Mouse (Mus musculus): ENCODE measurements around the gene Gm9903.
A peak's percentile ranks its signal among the peaks of the same experiment; 100 is the strongest.

Gene Gm9903

GRCm38 (mm10) chr5:33651017-33651416, 21.3 kb downstream of the Gm9903 start:
- DNase-seq, result no peak

GRCm38 (mm10) chr5:33651541-33651920, 21.8 kb downstream of the Gm9903 start:
- DNase-seq, result no peak

DNA sequence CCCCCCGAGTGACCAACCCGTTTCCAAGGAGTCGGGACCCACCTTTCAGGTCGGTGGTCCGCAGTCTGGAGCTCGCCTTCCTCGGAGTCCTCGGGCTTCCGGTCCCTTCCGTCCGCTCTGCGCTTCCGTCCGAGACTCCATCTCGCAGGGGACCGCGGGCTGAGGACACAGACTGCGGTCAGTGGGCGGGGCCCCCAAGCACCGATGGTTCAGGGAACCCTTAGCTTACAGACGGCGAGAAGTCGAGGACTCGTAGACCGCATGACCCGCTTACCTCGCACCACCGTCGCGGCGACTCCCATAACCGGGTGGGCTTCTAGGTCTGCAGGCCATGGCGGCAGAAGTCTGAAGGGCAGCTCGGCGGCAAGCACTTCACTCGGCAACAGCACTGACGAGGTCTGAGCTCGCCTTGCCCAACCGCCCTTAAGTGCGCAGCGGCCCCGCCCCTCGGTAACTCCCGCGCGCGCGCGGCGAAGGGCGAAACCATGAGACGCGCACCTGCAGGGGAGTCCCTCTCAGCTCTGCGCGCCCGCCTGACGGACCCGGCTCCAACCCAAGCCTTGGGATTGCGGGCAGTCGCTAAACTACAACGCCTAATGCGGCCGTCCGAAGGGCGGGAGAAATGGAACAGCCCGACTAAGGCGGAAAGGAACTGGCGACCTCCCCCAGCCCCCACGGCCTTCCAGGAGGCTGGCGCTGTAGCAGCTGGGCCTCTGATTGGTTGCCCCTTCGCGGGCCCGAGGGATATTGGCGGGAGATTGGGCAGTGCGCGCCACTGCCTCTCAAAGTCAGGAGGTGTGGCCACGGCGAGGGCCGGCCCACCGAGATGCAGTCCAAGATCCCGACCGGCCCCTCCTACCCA, 22.4 kb downstream of the Gm9903 start, which contains the start of gene Slbp:
Slbp (minus strand) TSS at position 654 of the 862 bp plus-strand sequence.
- DNase-seq, result peak; percentile 95

GRCm38 (mm10) chr5:33652783-33653173, 23.1 kb downstream of the Gm9903 start:
- DNase-seq, result no peak

- DNase-seq, result no peak
Measured at GRCm38 (mm10) chr5:33654424-33654823, 24.7 kb downstream of the Gm9903 start.

GRCm38 (mm10) chr5:33655251-33655840, 25.6 kb downstream of the Gm9903 start:
- DNase-seq, result no peak

DNA sequence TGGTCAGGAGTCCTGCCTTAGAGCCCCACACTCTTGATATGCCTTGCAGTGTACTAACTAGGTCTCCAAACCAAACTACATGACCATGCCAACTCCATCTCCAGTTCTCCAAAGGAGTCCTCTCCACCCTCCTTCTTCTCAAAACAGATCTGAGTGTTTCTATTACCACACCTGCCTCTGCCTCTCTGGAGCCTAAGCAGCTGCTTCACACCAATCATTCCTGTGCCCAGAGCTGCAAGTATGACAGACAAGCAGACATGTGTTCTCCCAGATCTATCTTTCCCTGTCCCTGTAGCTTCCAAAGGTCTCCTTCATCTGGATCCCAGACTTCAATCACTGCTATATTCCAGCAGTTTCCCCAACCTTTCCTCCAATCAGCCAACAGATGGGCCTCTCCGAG, 27.0 kb downstream of the Gm9903 start:
- no peak for DNase-seq

GRCm38 (mm10) chr5:33657251-33657786, 27.6 kb downstream of the Gm9903 start:
- no peak for DNase-seq

DNA sequence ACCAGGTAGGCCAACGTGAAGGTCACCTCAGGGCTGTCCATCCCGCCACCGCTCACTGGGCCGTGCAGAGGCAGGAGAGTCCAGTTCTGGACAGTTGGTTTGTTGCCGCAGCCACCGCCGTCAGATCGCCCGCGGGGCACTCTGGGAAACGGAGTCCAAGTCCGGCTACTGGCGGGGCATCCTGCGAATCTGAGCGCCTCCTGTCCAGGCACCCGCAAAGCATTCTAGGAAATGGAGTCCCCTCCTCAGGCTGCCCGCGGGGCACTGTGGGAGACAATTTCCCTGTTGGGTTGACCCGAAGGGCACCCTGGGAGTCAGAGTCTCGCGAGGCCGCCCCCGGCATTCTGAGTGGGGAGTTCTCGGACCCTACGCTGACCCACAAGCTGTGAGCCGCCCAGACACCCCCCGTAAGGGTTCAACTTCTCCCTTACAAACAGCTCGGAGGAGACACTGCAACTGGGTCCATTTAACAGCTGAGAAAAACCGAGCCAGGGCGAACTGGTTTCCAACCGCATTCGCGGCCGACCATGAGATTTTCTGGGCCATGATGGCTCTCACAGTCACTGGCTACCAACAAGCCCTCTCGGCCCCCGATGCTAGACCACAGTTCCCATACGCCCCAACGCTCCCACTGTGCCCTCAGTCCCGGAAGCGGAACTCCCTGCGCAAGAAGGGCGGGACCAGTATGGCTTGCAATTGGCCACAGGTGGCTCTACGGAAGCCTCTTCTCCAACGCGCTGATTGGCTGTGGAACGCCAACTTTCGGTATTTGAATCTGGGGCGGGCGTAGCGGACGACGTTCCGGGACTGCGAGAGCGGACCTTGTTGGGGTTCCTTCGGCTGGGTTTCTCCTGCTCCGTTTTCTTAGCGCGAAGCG, 28.3 kb downstream of the Gm9903 start, which contains the start of the genes Tacc3 and Tmem129:
Tacc3 (plus strand) TSS at position 342 of the 877 bp plus-strand sequence.
Tmem129 (minus strand) TSS at position 630 of the 877 bp plus-strand sequence.
- peak; percentile 95 for DNase-seq

DNA sequence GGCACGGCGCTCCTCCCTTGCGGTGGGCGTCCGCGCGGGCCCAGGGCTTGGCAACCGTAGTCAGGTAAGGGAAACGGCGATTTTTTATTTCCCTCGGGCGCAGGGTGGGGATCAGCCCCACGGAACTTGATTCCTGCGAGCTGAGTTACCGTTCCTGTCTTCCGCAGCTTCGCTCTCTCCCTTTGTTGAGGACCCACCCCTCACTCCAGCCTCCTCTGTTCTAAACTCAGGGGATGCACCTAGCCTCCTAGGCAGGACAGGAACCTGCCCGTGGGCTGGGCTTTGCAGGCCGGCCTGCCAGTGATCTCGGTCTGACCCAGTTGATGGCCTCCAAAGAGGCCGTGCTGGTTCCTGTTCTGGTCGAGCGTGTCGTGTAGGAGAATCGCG, 28.9 kb downstream of the Gm9903 start:
- no peak for DNase-seq

GRCm38 (mm10) chr5:33668223-33668622, 38.5 kb downstream of the Gm9903 start:
- DNase-seq, result peak; percentile 54

- no peak for DNase-seq
Measured at GRCm38 (mm10) chr5:33671659-33672058, 41.9 kb downstream of the Gm9903 start.

DNA sequence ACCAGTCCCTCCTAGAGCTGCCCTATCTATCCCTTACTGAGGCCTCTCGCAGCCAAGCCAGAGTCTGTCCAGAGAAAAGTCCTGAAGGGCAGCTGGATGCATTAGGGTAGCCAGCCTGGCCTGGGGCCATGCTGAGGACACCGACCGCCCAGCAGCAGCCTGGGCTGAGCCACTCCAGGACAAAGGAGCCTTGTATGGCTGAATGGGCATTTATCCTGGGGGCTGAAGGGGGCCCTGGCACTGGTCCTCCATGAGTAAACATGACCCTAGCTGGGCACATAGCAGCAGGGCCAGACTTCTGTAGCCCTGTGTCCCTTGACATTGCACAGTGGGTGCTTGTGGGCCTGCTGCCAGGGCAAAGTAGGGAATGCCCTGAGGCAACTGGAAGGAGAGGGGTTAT, 44.7 kb downstream of the Gm9903 start:
- no peak for DNase-seq

DNA sequence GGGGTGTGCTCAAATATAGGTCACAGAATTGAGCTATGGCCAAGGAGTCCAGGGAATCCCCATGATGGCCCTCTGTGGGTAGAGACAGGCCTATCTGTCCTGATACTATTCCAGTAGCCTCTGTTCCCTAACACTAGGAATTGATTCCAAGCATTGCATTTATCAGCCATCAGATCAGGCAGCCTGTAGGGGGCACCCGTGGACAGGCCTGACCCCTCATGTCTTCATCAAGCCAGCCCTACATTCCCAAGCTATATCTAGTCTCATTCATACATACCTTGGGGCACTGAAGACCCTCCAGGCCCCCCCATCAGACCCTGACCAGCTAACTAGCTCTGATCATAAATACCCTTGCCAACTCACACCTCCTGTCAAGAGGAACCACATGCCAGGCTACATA, 46.2 kb downstream of the Gm9903 start:
- DNase-seq, result peak; percentile 31

DNA sequence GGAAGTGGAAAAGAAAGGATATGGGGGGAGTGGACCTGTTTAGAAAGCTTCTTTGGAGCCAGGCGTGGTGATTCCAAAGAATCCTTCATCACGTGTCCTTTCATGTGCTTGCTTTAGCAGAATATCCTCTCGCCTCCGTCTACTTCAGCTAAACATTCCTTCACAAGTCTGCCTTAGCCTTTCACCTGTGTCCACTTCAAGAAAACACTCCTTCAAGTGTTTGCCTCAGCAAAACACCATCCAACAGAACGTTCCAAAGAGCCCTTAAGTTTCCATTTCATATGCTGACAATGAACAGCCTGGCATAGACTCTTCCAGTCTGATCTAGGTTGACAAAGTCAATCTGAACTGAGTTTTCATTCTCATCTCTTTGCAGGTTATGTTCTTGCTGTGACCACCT, 48.5 kb downstream of the Gm9903 start:
- no peak for DNase-seq

DNA sequence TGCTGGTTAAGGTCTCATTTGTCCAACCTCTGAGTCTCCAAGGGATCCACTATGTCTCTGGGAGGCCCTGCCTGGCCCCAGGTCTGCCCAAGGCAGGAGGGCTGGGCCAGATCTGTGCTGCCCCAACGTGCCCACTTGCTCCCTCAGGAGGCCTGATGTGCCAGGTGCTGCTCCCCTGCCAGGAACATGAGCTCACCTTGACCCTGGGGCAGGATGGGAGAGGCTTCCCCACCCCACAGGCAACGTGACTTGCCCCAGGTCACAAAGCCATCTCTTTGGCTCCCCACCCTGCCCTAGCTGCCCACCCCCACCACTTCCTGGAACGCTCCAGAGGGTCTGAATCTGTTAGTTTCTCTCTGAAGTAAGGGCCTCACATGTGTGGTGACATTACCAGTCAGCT, 51.3 kb downstream of the Gm9903 start:
- no peak for DNase-seq
